Mouse (Mus musculus) ES-Bruce4 (cell line): ENCODE results near the gene St14. TPM values are rescaled to one million over a fixed set of nuclear protein-coding genes. Genes with fewer than 3 reads are reported as not detected.

Source experiments
- H3K27ac ChIP-seq: 2 replicates; pipeline ENCODE4 v1.5.1; 2012; ENCODE audit warnings: low read length, inconsistent platforms; ENCODE audit not compliant: insufficient read depth
- H3K27me3 ChIP-seq: 2 replicates; pipeline ENCODE4 v1.6.1; 2012; ENCODE audit warnings: mild to moderate bottlenecking, low read length, inconsistent platforms; ENCODE audit not compliant: control insufficient read depth, poor library complexity, insufficient read depth, severe bottlenecking
- H3K36me3 ChIP-seq: 2 replicates; pipeline ENCODE4 v1.6.1; 2012; ENCODE audit warnings: inconsistent platforms, mild to moderate bottlenecking, low read length, moderate library complexity; ENCODE audit not compliant: control insufficient read depth, poor library complexity, insufficient read depth, severe bottlenecking
- H3K4me1 ChIP-seq: one replicate; pipeline ENCODE4 v1.8.1; 2011; ENCODE audit warnings: low read length; ENCODE audit not compliant: control insufficient read depth, insufficient read depth
- H3K4me3 ChIP-seq: 2 replicates; pipeline ENCODE4 v1.5.1; 2011; ENCODE audit warnings: low read depth, mild to moderate bottlenecking, low read length
- H3K9ac ChIP-seq: 2 replicates; pipeline ENCODE4 v1.6.1; 2012; ENCODE audit warnings: low read depth, mild to moderate bottlenecking, inconsistent platforms; ENCODE audit not compliant: poor library complexity, severe bottlenecking
- H3K9me3 ChIP-seq: replicated peaks from 2 replicates; pipeline ENCODE4 v1.6.1; 2012; ENCODE audit warnings: mild to moderate bottlenecking, low read length, inconsistent platforms; ENCODE audit not compliant: control insufficient read depth, poor library complexity, insufficient read depth, severe bottlenecking
- CTCF ChIP-seq: IDR thresholded peaks from one replicate; pipeline ENCODE4 v1.8.1; 2011; ENCODE audit warnings: low read depth, low read length
- EP300 ChIP-seq: IDR thresholded peaks from 2 replicates; pipeline ENCODE4 v1.6.1; 2011; ENCODE audit warnings: low read depth, low read length; ENCODE audit not compliant: insufficient read depth
- POLR2A ChIP-seq: IDR thresholded peaks from one replicate; pipeline ENCODE4 v1.8.1; 2011; ENCODE audit warnings: low read length; ENCODE audit not compliant: insufficient read depth
- polyA plus RNA-seq: library from polyadenylated mRNA; stranded (reverse); fragments of >200 nt; gene quantifications from 2 replicates; pipeline ENCODE4 v1.2.4, GENCODE M21; 2011; ENCODE audit warnings: low read depth; ENCODE audit not compliant: missing spikeins, insufficient read depth, insufficient read length

The St14 gene
- polyA plus RNA-seq, 1 experiment, result 118 TPM

- no peaks in the 10 kb centered on the region for H3K4me1 ChIP-seq
- no peak for TF ChIP-seq CTCF
- TF ChIP-seq POLR2A, result no peak
- no peak for TF ChIP-seq EP300
- H3K27ac ChIP-seq, result no peak overlapping the region
- H3K9me3 ChIP-seq, result no peaks in the 10 kb centered on the region
- no peak overlapping the region for H3K9ac ChIP-seq
- H3K27me3 ChIP-seq, result no peaks in the 10 kb centered on the region
- no peak overlapping the region for H3K4me3 ChIP-seq
- peaks cover 70% of the 10 kb centered on the region for H3K36me3 ChIP-seq
Measured at GRCm38 (mm10) chr9:31156594-31156993, 24.9 kb upstream of the St14 start.

DNA sequence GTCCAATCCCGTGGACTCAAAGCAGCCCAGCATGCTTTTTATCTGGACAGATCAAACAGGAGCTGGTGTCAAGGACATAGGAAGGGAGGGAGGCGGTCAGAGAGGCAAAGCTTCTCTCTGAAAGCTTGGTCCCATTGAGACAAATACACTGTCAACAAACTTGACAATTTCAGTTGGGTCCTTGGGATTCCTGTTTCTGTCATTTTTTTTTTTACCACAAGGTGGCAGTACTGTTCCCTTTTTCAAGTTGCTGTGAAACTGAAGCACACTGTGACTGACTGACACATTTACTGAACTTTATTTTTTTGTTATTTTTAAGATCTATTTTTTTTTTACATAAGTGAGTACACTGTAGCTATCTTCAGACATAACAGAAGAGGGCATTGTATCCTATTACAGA is 19.4 kb upstream of the St14 start:
- Histone ChIP-seq H3K9me3 (no peaks in the 10 kb centered on the region), H3K36me3 (peaks cover 33% of the 10 kb centered on the region), H3K4me1 (peaks cover 2% of the 10 kb centered on the region), H3K4me3 (no peak overlapping the region), H3K27ac (no peak overlapping the region), H3K27me3 (no peaks in the 10 kb centered on the region), H3K9ac (no peak overlapping the region)
- TF ChIP-seq POLR2A, result no peak
- TF ChIP-seq EP300, result no peak
- no peak for TF ChIP-seq CTCF

DNA sequence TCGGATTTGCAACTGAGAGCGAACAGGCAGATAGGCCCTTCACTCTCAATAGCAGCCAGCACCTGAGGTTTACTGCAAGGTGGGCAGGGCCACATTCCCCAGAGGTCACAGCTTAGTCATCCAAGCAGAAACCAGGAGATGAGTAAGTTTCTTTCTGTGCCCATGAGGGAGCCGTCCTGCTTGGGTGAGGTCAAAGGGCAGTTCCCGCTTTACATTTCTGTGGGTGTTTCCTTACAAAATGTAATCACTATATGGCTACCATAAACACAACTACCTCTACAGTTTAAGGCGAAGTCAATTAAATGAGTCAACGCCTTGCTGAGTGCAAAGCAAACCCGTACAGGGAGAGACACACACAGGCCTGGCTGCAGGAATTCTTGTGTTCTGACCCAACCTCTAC is 16.5 kb upstream of the St14 start:
- H3K4me3 ChIP-seq, result no peak overlapping the region
- H3K9me3 ChIP-seq, result no peaks in the 10 kb centered on the region
- TF ChIP-seq POLR2A, result no peak
- peak; percentile 77 for TF ChIP-seq EP300
- no peaks in the 10 kb centered on the region for H3K27me3 ChIP-seq
- peaks cover 2% of the 10 kb centered on the region for H3K4me1 ChIP-seq
- H3K9ac ChIP-seq, result no peak overlapping the region
- H3K36me3 ChIP-seq, result peaks cover 14% of the 10 kb centered on the region
- H3K27ac ChIP-seq, result peak overlapping the region; percentile 49

GRCm38 (mm10) chr9:31145272-31145925 is 13.7 kb upstream of the St14 start:
- Histone ChIP-seq H3K9ac (no peak overlapping the region), H3K4me3 (no peak overlapping the region), H3K4me1 (peaks cover 2% of the 10 kb centered on the region), H3K27me3 (no peaks in the 10 kb centered on the region), H3K9me3 (no peaks in the 10 kb centered on the region), H3K36me3 (peaks cover 5% of the 10 kb centered on the region), H3K27ac (no peak overlapping the region)
- no peak for TF ChIP-seq EP300
- TF ChIP-seq POLR2A, result no peak
- no peak for TF ChIP-seq CTCF

DNA sequence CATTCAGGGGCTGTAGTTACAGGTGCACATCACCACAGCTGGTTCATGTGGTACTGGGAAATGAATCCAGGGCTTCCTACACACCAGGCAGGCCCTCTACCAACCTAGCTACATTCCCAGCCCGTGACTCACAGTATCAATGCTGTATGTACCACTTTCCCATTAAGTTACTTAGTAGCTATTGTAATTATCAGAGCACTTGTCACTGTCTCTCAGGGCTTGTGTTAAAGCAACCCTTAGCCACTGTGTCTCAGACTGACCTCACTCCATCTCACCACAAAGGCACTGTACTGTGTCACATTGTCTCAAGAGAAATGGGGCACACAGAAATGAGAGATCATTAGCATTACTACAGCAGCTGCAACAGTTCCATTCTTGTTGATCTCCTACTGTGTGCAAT is 11.3 kb upstream of the St14 start:
- Histone ChIP-seq H3K27me3 (no peaks in the 10 kb centered on the region), H3K27ac (no peak overlapping the region), H3K4me1 (no peaks in the 10 kb centered on the region), H3K9ac (no peak overlapping the region), H3K4me3 (no peak overlapping the region), H3K36me3 (no peaks in the 10 kb centered on the region; the same call in 1 of the 2 replicates), H3K9me3 (no peaks in the 10 kb centered on the region)
- no peak for TF ChIP-seq EP300
- TF ChIP-seq POLR2A, result no peak
- no peak for TF ChIP-seq CTCF

DNA sequence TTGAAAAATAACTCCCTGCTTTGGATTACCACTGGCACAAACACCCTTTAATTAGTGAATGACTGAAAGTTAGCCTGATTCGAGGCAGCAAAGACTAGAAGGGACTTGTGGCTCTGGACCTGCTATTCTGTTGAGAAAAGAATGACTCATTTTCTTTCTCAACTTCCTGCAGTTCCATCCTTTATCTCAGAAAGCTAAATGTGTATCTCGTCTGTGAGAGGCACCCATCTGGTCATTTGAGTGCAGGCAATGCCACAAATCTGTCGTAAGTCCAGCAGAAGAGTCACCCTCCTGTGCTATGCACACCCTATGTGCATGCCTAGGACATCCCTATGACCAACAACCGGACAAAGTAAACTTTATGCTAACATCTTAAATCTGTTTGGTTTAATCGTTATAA is 1.5 kb upstream of the St14 start:
- no peak overlapping the region for H3K4me3 ChIP-seq
- no peaks in the 10 kb centered on the region for H3K9me3 ChIP-seq
- H3K9ac ChIP-seq, result no peak overlapping the region
- H3K27me3 ChIP-seq, result no peaks in the 10 kb centered on the region
- no peaks in the 10 kb centered on the region for H3K36me3 ChIP-seq
- H3K27ac ChIP-seq, result no peak overlapping the region
- TF ChIP-seq CTCF (no peak), EP300 (no peak), POLR2A (no peak)
- H3K4me1 ChIP-seq, result peaks cover 3% of the 10 kb centered on the region
